Mouse (Mus musculus) CH12.LX (cell line): Measurements from ENCODE around the gene Fam133b. TPM values are rescaled to one million over a fixed set of nuclear protein-coding genes. Genes with fewer than 3 reads are reported as not detected.

ENCODE experiments used
- DNase-seq: peaks from one replicate; pipeline ENCODE4 v3.0.0-alpha.2; 2013; ENCODE audit errors: extremely low read depth
- H3K27ac ChIP-seq: 2 replicates; pipeline ENCODE4 v1.5.1; 2012; ENCODE audit warnings: low read depth, mild to moderate bottlenecking, control low read depth, moderate library complexity; ENCODE audit not compliant: insufficient read depth
- H3K27me3 ChIP-seq: replicated peaks from 2 replicates; pipeline ENCODE3; 2012; ENCODE audit warnings: inconsistent platforms
- H3K36me3 ChIP-seq, 2 experiments: replicated peaks in 1 of 2; 2 replicates each; pipeline versions ENCODE3 to v1.6.1; 2012; ENCODE audit warnings: inconsistent platforms in 1 of 2, low read length in 1 of 2, mild to moderate bottlenecking in 1 of 2, mixed read lengths in 1 of 2, moderate library complexity in 1 of 2; ENCODE audit not compliant: control insufficient read depth in 1 of 2, insufficient read depth in 1 of 2
- H3K4me1 ChIP-seq, 2 experiments: 2 replicates each; pipeline ENCODE4 v1.6.1; 2012; ENCODE audit warnings: inconsistent platforms in 1 of 2, moderate library complexity in 1 of 2; ENCODE audit not compliant: insufficient read depth in 2 of 2, control insufficient read depth in 1 of 2
- H3K4me2 ChIP-seq: 2 replicates; pipeline ENCODE4 v1.6.1; 2012; ENCODE audit warnings: low read depth, mild to moderate bottlenecking, control low read depth; ENCODE audit not compliant: poor library complexity, insufficient read depth, severe bottlenecking
- H3K4me3 ChIP-seq, 3 experiments: fragments of 150-350 bp in 1 of 3; sonication (generic) in 1 of 3; replicated peaks in 1 of 3; 2 replicates each; pipeline versions ENCODE3 to v1.5.1; 2011 to 2012; ENCODE audit warnings: low read depth in 2 of 3, low read length in 2 of 3, mild to moderate bottlenecking in 2 of 3, moderate library complexity in 2 of 3, control low read depth in 1 of 3, improper control_type of control experiment in 1 of 3, inconsistent platforms in 1 of 3, mixed read lengths in 1 of 3; ENCODE audit not compliant: poor library complexity in 1 of 3
- H3K79me2 ChIP-seq: replicated peaks from 2 replicates; pipeline ENCODE4 v1.6.1; 2012; ENCODE audit warnings: mild to moderate bottlenecking, moderate library complexity; ENCODE audit not compliant: control insufficient read depth, poor library complexity, insufficient read depth, severe bottlenecking; ENCODE audit errors: extremely low read depth
- H3K9ac ChIP-seq: 2 replicates; pipeline ENCODE4 v1.6.1; 2012; ENCODE audit warnings: low read depth, mild to moderate bottlenecking, control low read depth, moderate library complexity; ENCODE audit not compliant: insufficient read depth
- H3K9me3 ChIP-seq: replicated peaks from 2 replicates; pipeline ENCODE3; 2012; ENCODE audit warnings: low read length, inconsistent platforms, mixed read lengths
- EP300 ChIP-seq: IDR thresholded peaks from 2 replicates; pipeline ENCODE4 v1.6.1; 2011; ENCODE audit warnings: low read length, improper control_type of control experiment
- IRF4 ChIP-seq: IDR thresholded peaks from 2 replicates; pipeline ENCODE4 v1.6.1; 2014; ENCODE audit warnings: low read depth, mild to moderate bottlenecking, inconsistent platforms, low read length, improper control_type of control experiment
- MAZ ChIP-seq: IDR thresholded peaks from 2 replicates; pipeline ENCODE4 v1.6.1; 2012; ENCODE audit warnings: low read depth, mild to moderate bottlenecking, inconsistent platforms, low read length, improper control_type of control experiment, moderate library complexity
- MXI1 ChIP-seq: IDR thresholded peaks from 2 replicates; pipeline ENCODE4 v1.6.1; 2011; ENCODE audit warnings: mild to moderate bottlenecking, low read depth, low read length, improper control_type of control experiment
- POLR2AphosphoS2 ChIP-seq: IDR thresholded peaks from 2 replicates; pipeline ENCODE4 v1.6.1; 2011; ENCODE audit warnings: low read depth, low read length, improper control_type of control experiment
- SMC3 ChIP-seq: IDR thresholded peaks from 2 replicates; pipeline ENCODE4 v1.6.1; 2011; ENCODE audit warnings: low read depth, low read length, improper control_type of control experiment
- TCF12 ChIP-seq: IDR thresholded peaks from 2 replicates; pipeline ENCODE4 v1.6.1; 2014; ENCODE audit warnings: low read depth, mild to moderate bottlenecking, inconsistent platforms, low read length, improper control_type of control experiment
- ZC3H11A ChIP-seq: IDR thresholded peaks from 2 replicates; pipeline ENCODE4 v1.6.1; 2012; ENCODE audit warnings: low read depth, mild to moderate bottlenecking, inconsistent platforms, low read length, improper control_type of control experiment
- ZMIZ1 ChIP-seq: IDR thresholded peaks from 2 replicates; pipeline ENCODE4 v1.6.1; 2012; ENCODE audit warnings: low read depth, mild to moderate bottlenecking, inconsistent platforms, low read length, improper control_type of control experiment
- ZNF384 ChIP-seq: IDR thresholded peaks from 2 replicates; pipeline ENCODE4 v1.6.1; 2012; ENCODE audit warnings: low read depth, low read length, improper control_type of control experiment, inconsistent platforms
- dilution Hi-C: fragments of 300-500 bp; cut with MboI; formaldehyde crosslinking; loops from 2 replicates; pipeline ENCODE4 v1.14.3; 2020; ENCODE audit warnings: low sequenced_read_pairs; ENCODE audit not compliant: extremely low pct_unique_long_range_greater_than_20kb, extremely low pct_ligation_motif_present
- in situ Hi-C: fragments of 300-500 bp; cut with MboI; formaldehyde crosslinking; loops from 3 replicates; pipeline ENCODE4 v1.14.3; 2019; ENCODE audit warnings: low sequenced_read_pairs, low pct_ligation_motif_present, low pct_unique_long_range_greater_than_20kb, mixed read lengths
- polyA plus RNA-seq: library from polyadenylated mRNA; unstranded; fragments of >175 nt; gene quantifications from 2 replicates; pipeline ENCODE4 v1.2.1, GENCODE M21; 2012; ENCODE audit warnings: low read depth; ENCODE audit not compliant: insufficient read length
- total RNA-seq, 2 experiments: library from RNA; depleted of rRNA; stranded (reverse); fragments of 300-350 nt in 1 of 2; fragments of >200 nt in 1 of 2; gene quantifications; 2 replicates each; pipeline ENCODE4 v1.2.3; 2012 to 2014

Gene Fam133b
- total and polyA plus RNA-seq, 3 experiments: 23.2 to 66.1 (median 55.9) TPM

GRCm38 (mm10) chr5:3541871-3542270 is 1.8 kb upstream of the Fam133b start:
- TF ChIP-seq TCF12: no peak
- dilution Hi-C loops (no loop called here), in situ Hi-C loops (no loop called here)
- Histone ChIP-seq H3K4me2 (no peak overlapping the region), H3K27me3 (no peaks in the 10 kb centered on the region), H3K4me3 (no peak overlapping the region), H3K9ac (no peak overlapping the region), H3K4me1 (peaks cover 13 to 24% of the 10 kb centered on the region in 2 experiments), H3K9me3 (no peaks in the 10 kb centered on the region), H3K79me2 (peaks cover 29% of the 10 kb centered on the region), H3K27ac (no peak overlapping the region), H3K36me3 (peaks cover 7 to 18% of the 10 kb centered on the region in 2 experiments)
- no peak for DNase-seq

GRCm38 (mm10) chr5:3544480-3544769 is 792 bp downstream of the Fam133b start:
- DNase-seq: no peak
- Histone ChIP-seq H3K9me3 (no peaks in the 10 kb centered on the region), H3K9ac (peak overlapping the region; percentile 90), H3K4me3 (peak overlapping the region; percentile 90 to 96 (median 93)), H3K4me1 (peaks cover 12 to 46% of the 10 kb centered on the region in 2 experiments), H3K27me3 (no peaks in the 10 kb centered on the region), H3K79me2 (peaks cover 52% of the 10 kb centered on the region), H3K4me2 (peak overlapping the region; percentile 67), H3K36me3 (peaks cover 12 to 31% of the 10 kb centered on the region in 2 experiments), H3K27ac (no peak overlapping the region)
- TF ChIP-seq SMC3: no peak
- no peak for TF ChIP-seq ZNF384
- dilution Hi-C loops (no loop called here), in situ Hi-C loops (no loop called here)

GRCm38 (mm10) chr5:3546226-3546625 is 2.6 kb downstream of the Fam133b start:
- in situ Hi-C loops: no loop called here
- Histone ChIP-seq H3K27me3 (no peaks in the 10 kb centered on the region), H3K36me3 (peaks cover 12 to 34% of the 10 kb centered on the region in 2 experiments), H3K9me3 (no peaks in the 10 kb centered on the region), H3K4me1 (peaks cover 12 to 59% of the 10 kb centered on the region in 2 experiments), H3K27ac (no peak overlapping the region), H3K9ac (no peak overlapping the region), H3K79me2 (peaks cover 67% of the 10 kb centered on the region), H3K4me3 (no peak overlapping the region), H3K4me2 (no peak overlapping the region)
- dilution Hi-C loops: no loop called here
- DNase-seq: no peak
- TF ChIP-seq ZMIZ1: no peak
- no peak for TF ChIP-seq ZC3H11A
- TF ChIP-seq MAZ: no peak
- TF ChIP-seq MXI1: no peak
- no peak for TF ChIP-seq EP300
- no peak for TF ChIP-seq POLR2AphosphoS2
- TF ChIP-seq IRF4: no peak
